Mouse (Mus musculus): ENCODE data around the gene Slc17a1. TPM values are rescaled to one million over a fixed set of nuclear protein-coding genes. Genes with fewer than 3 reads are reported as not detected.

Gene Slc17a1
- total RNA-seq, 2 experiments from 2014 or later = not detected

DNA sequence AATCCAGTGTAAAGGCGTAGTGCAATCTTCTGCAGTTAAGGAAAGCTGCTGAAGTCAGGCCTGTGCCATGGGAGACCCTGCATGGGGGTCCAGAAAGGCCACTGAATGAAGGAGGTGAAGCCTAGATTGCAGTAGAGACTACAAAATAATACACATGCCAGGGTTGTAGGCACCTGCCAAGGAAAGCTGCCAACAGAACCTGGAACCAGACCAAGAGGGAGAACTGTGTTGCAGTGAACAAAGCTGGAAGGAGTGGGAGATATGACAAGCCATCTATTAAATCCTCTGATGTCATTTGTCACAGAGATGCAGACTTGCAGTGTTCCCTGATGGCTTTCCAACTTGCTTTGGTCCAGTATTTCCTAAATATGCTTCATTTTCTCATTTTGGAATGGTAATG, 71.1 kb downstream of the Slc17a1 start:
- intact Hi-C loops (cut with DNase I) = no loop called here
- peak; percentile 47 to 48 for DNase-seq (ENCODE audit: low spot score in 2 of 2)

GRCm38 (mm10) chr13:23940291-23940690, 72.7 kb downstream of the Slc17a1 start:
- intact Hi-C loops (cut with DNase I) = no loop called here
- no peak for DNase-seq (ENCODE audit: low spot score in 2 of 2)

DNA sequence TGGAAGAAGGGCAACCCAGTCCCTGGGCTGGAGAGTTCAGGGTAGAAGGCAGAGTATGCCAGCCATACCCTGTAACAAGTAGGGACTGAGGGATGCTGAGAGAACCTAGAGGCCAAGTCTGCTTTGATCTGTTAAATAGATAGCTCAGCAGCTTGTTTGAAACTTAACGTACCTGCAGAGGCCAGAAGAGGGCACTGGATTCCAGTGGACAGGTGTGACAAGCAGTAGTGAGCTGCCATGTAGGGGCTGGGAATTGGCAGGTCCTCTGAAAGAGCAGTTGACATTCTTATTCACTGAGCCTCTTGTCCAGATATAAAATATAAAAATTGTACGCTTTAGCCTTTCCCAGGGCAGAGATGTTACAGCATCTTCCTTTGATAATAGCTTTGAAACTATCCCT, 75.3 kb downstream of the Slc17a1 start:
- DNase-seq (ENCODE audit: low spot score in 2 of 2) = no peak
- intact Hi-C loops (cut with DNase I) = no loop called here

Small RNA genes within 50 kb of the gene (microRNA-seq; reads per million reads assigned to microRNA genes)
- 0 reads per million in 2 experiments for gene Gm44344

Other genes starting within 250 kb of the Slc17a1 start
- gene Hist1h2be, start 246.6 kb upstream of the Slc17a1 start, total RNA-seq (2021) = 1 to 10 TPM; 4.8 to 5.6 TPM
- gene Hist1h1e, start 245.2 kb upstream of the Slc17a1 start, total RNA-seq (2021) = 10 to 100 TPM; 53.4 to 69.1 TPM
- gene Hist1h2ac, start 183.8 kb upstream of the Slc17a1 start, total RNA-seq (2021) = 1 to 10 TPM; 1.9 to 2.0 TPM
- 10 to 100 TPM; 25.0 to 27.3 TPM for gene Hist1h2bc, start 183.6 kb upstream of the Slc17a1 start, total RNA-seq (2021)
- gene Hist1h1t, start 171.9 kb upstream of the Slc17a1 start, total RNA-seq (2021) = under 1 TPM in 1 of 2 experiments, not detected in 1; 0.40 TPM
- 100 to 1,000 TPM; 100 to 103 TPM for gene Hist1h4c, start 169.3 kb upstream of the Slc17a1 start, total RNA-seq (2021)
- 1 to 10 TPM; 2.9 to 3.1 TPM for gene Hfe, start 156.9 kb upstream of the Slc17a1 start, total RNA-seq (2021)
- 10 to 100 TPM; 55.8 to 75.9 TPM for gene Hist1h1c, start 128.9 kb upstream of the Slc17a1 start, total RNA-seq (2021)
- 1 to 10 TPM; 6.8 to 7.2 TPM for gene Hist1h3c, start 122.1 kb upstream of the Slc17a1 start, total RNA-seq (2021)
- 10 to 100 TPM; 18.8 to 20.7 TPM for gene Hist1h2bb, start 121.0 kb upstream of the Slc17a1 start, total RNA-seq (2021)
- 10 to 100 TPM; 30.0 to 36.8 TPM for gene Hist1h2ab, start 116.6 kb upstream of the Slc17a1 start, total RNA-seq (2021)
- gene Hist1h3b, start 115.5 kb upstream of the Slc17a1 start, total RNA-seq (2021) = 10 to 100 TPM; 16.5 to 23.8 TPM
- 10 to 100 TPM; 73.2 to 80.8 TPM for gene Hist1h4b, start 110.7 kb upstream of the Slc17a1 start, total RNA-seq (2021)
- gene Hist1h4a, start 106.5 kb upstream of the Slc17a1 start, total RNA-seq (2021) = 10 to 100 TPM; 68.8 to 69.0 TPM
- gene Hist1h3a, start 105.4 kb upstream of the Slc17a1 start, total RNA-seq (2021) = 10 to 100 TPM; 33.2 to 47.2 TPM
- gene Hist1h1a, start 104.1 kb upstream of the Slc17a1 start, total RNA-seq (2021) = 10 to 100 TPM; 20.4 to 29.2 TPM
- gene Trim38, start 97.8 kb upstream of the Slc17a1 start, total RNA-seq (2021) = not detected
- gene Slc17a2, start 60.8 kb upstream of the Slc17a1 start, total RNA-seq (2021) = not detected
- under 1 TPM; 0.17 to 0.22 TPM for gene Slc17a3, start 28.3 kb upstream of the Slc17a1 start, total RNA-seq (2021)
- not detected for gene Slc17a4, start 47.3 kb downstream of the Slc17a1 start, total RNA-seq (2021)
- gene Hist1h2ba, start 66.4 kb downstream of the Slc17a1 start, total RNA-seq (2021) = not detected
- gene Hist1h2aa, start 66.7 kb downstream of the Slc17a1 start, total RNA-seq (2021) = not detected
- gene Scgn, start 123.5 kb downstream of the Slc17a1 start, total RNA-seq (2021) = under 1 TPM; 0.32 to 0.42 TPM

Measured in left cerebral cortex, postnatal 14 days (tissue).